Mouse (Mus musculus) thymus, postnatal 14 days (tissue): ENCODE data around the gene Gm20721.

Experiments used
- DNase-seq: peaks from one replicate; pipeline ENCODE4 v3.0.0; 2021

The Gm20721 gene

GRCm38 (mm10) chr2:174297086-174297571 is 49.4 kb downstream of the Gm20721 start:
- peak; percentile 38 for DNase-seq

- DNase-seq: peak; percentile 11
Observed at GRCm38 (mm10) chr2:174295900-174296465, 50.5 kb downstream of the Gm20721 start.

- peak; percentile 88 for DNase-seq
Observed at GRCm38 (mm10) chr2:174295175-174295899, 51.2 kb downstream of the Gm20721 start.

GRCm38 (mm10) chr2:174294457-174294856 is 52.1 kb downstream of the Gm20721 start:
- DNase-seq: no peak

GRCm38 (mm10) chr2:174291662-174292030 is 54.9 kb downstream of the Gm20721 start:
- no peak for DNase-seq

GRCm38 (mm10) chr2:174291029-174291661 is 55.4 kb downstream of the Gm20721 start:
- DNase-seq: no peak

- no peak for DNase-seq
Observed at GRCm38 (mm10) chr2:174288673-174289430, 57.7 kb downstream of the Gm20721 start.

GRCm38 (mm10) chr2:174287921-174288320 is 58.6 kb downstream of the Gm20721 start:
- no peak for DNase-seq

- no peak for DNase-seq
Observed at GRCm38 (mm10) chr2:174285921-174286470, 60.5 kb downstream of the Gm20721 start.

- no peak for DNase-seq
Observed at GRCm38 (mm10) chr2:174284807-174285457, 61.6 kb downstream of the Gm20721 start.

- peak; percentile 46 for DNase-seq
Observed at GRCm38 (mm10) chr2:174284011-174284410, 62.5 kb downstream of the Gm20721 start, which contains the start of gene Gnas. Gene Gnas, plus strand, starts transcription at chr2:174284320.

- DNase-seq: no peak
Observed at GRCm38 (mm10) chr2:174283341-174283740, 63.2 kb downstream of the Gm20721 start.
